Mouse (Mus musculus) cerebellum, adult 11 months (tissue): ENCODE data around the gene Aldob.
A peak's percentile ranks its signal among the peaks of the same experiment; 100 is the strongest.

Experiments
- DNase-seq: peaks from one replicate; pipeline ENCODE4 v3.0.0; 2022

Gene Aldob

DNA sequence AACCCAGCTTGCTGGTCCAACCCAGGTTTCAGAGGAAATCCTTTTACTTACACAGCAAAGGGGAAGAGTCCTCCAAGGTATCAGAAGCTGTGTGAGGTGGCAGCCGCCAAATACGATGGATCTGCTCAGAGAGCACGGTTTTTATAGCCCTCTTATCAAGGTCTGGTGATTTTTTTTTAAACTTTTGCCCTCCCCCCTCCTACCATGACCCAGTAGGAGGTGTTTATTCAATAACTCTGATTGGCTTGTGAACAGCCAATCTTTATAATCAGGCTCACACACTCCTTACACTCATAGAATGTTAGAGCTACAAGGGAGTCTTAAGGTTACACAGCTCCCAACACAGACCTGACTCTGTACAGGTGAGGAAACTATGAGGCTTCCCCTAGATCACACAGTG lies at the start of gene Aldob:
Aldob (minus strand) TSS at position 164 of the 400 bp plus-strand sequence.
- no peak for DNase-seq

DNA sequence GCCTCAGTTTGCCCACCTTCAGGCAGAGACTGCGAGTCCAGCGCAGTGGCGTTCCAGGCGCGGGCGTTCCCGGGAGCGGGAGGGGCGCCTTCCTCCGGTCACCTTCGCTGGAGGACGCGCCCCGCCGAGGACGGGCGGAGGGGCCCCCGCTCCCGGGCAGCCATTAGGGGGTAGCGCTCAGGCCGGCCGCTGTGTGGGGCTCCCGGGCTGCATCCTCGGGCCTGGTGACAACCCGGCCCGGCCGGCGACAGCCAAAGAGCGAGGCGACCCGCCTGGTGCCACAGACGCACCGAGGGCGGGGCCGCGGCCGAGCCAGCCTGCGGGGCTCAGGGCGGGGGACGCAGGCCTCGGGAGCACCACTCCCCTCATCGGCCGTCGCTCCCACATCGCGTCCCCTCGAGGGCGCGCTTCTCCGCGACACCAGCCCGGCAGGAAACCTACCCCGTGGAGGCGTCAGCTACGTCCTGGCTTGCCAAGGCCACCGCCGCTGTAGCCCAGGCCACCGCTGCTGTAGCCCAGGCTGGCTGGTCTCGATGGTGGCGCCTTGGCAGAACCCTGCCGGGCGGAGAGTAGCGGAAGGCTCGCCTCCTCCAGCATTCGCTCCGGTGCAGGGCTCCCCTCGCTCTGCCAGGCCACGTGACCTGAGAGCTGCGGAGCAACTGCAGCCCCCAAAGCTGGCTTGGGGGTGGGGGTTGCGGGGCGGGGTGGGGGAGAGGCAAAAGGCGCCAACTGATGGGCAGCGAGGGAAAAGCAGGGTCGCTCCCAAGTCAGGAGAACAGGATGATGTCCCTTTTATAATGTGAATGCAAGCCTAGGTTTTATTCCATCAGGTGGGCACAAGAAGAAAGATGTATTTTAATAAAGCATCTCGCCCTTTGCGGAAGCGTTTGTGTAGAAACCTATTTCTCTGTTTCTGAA lies 48.1 kb upstream of the Aldob start, which contains the start of gene Tmem246:
Tmem246 (minus strand) TSS at position 694 of the 918 bp plus-strand sequence.
- peak; percentile 78 for DNase-seq

DNA sequence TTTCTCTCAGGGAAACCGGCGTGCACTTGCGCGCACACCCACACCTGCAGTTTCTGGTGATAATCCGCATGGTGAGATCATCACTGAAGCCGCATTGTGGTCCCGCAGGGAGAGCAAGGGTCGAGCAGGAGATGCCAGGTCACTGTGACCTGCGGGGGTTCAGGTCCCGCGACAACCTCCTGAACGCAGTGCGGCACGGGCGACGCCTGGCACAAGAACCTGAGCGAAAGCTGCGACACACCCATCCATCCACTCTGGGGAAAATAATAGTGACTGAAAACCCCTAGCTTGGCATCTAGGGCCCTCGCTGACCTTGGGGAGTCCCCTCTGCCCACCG lies 47.5 kb upstream of the Aldob start:
- no peak for DNase-seq

- DNase-seq: no peak
Measured at GRCm38 (mm10) chr4:49590152-49590551, 40.8 kb upstream of the Aldob start.

DNA sequence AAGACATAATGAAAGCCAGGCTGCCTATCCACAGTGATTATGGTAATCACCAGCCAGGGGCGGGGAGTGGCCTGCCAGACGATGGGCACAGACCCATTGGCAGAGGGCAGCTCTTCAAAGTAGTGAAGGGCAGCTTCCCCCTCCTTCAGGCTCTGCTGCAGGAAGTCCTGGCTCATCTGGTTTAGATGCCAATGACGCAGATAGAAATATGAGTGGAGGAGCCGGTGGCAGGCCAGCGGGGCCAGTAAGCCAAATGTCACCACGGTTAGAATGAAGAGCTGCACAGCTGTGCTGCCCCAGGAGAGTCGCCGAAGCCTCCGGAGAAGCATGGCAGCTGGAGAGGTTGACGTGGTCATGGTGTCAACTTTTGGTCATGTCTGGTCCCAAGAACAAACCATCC lies 37.5 kb upstream of the Aldob start:
- DNase-seq: no peak

DNA sequence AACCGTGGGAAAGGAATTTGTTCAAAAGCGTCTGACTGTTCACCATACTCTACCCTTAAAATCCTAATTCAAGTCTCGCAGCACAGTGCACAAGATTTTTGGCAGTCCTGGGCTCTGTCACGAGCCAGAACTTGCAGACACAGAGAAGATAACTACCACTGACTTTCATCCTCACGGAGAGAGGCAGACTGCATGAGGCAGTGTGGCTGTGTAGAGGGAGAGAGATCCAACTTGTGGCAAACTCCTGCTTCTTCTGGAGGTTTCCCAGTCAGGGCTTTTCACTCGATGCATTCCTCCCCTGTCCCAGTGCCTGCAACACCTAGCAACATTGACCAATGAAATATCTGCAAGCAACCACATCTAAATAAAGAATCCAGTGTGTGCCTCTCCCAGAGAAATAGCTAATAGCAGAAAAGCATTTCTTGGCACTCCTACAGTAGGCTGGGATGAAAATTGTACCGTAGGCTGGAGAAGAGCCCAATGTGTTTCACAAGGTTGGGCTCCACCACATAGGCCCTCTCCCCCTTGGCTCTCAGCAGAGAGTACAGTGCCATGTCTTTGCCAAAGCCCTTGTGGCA lies 36.3 kb upstream of the Aldob start:
- DNase-seq: no peak

GRCm38 (mm10) chr4:49583965-49584831 lies 34.9 kb upstream of the Aldob start:
- no peak for DNase-seq

GRCm38 (mm10) chr4:49581256-49581655 lies 31.9 kb upstream of the Aldob start:
- no peak for DNase-seq

DNA sequence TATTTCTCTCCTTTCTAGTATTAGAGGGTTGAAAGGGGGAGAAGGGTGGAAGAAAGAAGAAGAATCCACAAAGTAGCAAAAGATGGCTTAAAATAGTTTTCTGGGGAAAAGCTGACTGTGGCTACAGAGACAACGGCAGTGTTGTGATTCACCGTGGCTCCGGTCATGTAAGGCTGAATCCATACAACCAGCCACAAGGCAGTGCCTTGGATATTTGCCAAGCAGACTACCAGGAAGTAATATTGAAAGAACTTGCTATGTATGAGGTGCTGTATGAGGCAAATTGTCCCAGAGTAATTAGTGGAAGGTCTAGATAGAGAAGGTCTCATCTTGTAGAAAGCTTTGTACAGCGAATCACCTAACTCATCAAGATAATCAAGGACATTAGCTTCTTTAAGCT lies 22.8 kb upstream of the Aldob start:
- no peak for DNase-seq

DNA sequence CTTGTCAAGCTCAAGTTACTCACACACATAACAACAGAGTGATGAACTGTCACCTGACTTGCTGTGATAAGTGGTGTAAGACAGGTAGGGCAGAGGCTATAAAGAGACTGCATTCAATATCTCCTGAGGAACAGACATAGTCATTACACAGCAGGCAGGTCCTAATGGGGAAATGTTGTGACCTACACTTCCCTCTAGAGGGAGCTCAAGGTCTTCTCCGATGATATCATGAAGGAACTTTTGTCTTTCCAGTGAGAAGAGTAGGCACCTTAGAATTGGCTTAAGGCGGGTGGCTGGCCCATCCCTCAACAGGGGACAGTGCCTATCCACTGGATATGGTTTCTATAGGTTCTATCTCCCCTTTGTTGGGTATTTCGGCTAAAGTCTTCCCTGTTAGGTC lies 18.3 kb upstream of the Aldob start:
- DNase-seq: peak; percentile 58

DNA sequence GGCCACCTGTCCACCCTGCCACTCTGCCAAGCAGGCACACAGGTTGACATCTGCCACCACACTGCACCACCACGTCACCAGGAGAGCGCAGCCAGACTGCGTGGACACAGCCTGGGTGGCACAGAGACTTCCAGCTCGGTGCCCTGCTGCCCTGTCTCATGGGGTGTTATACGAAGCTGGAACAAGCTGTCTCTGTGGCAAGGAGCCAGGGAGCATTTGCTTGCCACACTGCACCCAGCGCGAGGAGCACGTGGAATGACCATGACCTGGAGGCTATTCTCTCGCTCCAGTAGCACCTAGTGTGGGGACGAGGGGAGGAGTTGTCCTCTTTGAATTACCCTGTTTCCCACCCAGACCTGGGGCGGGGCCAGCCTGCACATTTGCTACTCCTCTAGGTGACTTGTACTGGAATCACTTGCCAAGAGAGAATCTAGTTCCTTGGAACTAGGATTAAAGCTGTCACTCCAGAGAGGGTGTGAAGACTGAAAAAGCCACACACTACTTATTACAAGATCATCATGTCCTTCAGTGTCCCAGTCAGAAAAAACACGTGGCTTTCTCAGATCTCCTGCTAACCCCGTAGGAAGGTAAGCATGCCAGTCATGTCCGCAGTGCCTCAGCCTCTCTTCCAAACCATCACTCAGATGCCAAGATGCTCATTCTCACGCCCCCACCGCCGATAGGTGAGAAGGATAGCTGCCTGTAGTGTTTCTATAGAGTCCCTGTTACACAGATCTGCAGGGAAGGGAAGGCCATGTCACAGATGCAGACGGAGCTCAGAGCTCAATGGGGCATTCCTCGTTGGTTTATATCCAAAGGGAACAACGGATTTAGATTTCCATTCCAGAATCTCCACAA lies 10.8 kb upstream of the Aldob start:
- peak; percentile 80 for DNase-seq

DNA sequence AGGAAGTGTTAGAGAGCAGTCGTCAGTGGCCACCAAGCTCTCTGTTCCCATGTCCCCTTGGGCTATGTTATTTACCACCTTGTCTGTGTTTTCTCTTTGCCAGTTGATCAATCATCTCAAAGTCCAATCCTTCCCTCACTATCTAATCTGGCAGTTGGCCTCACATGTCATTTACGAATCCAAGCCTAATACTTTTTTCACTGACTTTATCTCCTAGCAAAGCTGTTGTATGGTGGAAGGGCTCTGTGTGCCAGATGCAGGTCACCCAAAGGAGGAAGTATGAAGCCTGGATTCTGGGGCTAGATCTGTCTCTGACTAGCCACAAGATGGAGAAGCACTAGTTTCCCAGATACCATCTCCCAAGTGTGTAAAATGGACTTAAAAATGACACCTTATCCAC lies 8.8 kb upstream of the Aldob start:
- DNase-seq: no peak

- no peak for DNase-seq
Measured at GRCm38 (mm10) chr4:49557375-49557774, 8.0 kb upstream of the Aldob start.

DNA sequence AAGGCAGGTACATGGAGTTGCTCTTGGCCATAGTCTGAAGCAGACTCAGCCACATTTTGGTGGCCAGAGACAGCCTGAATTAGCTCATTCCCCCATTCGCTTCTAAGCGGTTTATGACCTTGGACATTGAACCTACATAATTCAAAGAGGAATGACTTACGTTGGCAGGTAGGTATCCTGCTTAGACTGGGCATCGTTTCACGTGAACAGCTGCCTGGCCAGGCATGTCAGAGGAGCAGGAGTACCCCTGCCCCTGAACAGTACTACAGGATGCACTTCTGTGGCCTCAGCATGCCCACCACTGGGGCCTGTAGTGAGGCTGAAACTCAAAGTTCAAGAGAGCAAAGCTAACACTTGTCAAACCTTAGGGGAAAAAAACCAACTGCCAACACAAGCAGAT lies 4.0 kb upstream of the Aldob start:
- DNase-seq: no peak

DNA sequence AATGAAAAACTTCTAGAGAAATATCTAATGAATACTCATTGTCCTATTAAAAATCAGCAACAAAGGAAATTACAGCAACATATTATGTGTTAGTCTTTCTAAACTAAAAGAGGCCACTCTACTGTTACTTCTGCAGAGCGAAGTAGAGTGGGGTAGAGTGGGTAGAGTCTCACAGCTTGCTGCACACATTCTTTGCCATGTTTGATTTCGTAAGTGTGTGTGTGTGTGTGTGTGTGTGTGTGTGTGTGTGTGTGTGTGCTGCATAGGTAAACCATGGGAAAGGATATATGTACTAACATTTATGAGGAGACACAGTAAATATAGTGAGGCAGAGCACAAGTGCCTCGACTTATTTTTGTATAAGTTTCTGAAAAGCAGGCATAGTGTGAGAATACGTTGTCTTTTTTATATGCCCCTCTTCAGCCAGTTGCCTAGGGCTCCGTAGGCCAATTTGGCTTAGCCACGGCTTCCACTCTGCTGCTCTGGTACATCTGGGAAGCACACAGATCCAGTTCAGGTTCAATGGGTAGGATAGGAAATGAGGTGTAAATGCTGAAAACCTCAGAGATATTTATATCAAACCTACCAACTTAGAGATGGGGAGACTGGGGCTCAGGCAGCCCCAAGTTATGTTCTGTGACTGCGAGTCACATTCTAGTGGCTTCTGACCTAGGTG lies 1.7 kb downstream of the Aldob start:
- DNase-seq: no peak

- DNase-seq: no peak
Measured at GRCm38 (mm10) chr4:49546873-49547543, 2.3 kb downstream of the Aldob start.

GRCm38 (mm10) chr4:49546026-49546425 lies 3.3 kb downstream of the Aldob start:
- no peak for DNase-seq

GRCm38 (mm10) chr4:49540966-49541365 lies 8.4 kb downstream of the Aldob start:
- no peak for DNase-seq

- no peak for DNase-seq
Measured at GRCm38 (mm10) chr4:49539665-49540064, 9.7 kb downstream of the Aldob start.

GRCm38 (mm10) chr4:49536671-49537070 lies 12.7 kb downstream of the Aldob start:
- no peak for DNase-seq

- no peak for DNase-seq
Measured at GRCm38 (mm10) chr4:49535675-49536294, 13.6 kb downstream of the Aldob start.
